Mouse (Mus musculus) brain, embryonic 14.5 days (tissue): ENCODE results near the gene Pkp1.

ENCODE experiments used
- CTCF ChIP-seq: fragments of 200-500 bp; IDR thresholded peaks from 2 replicates; pipeline ENCODE4 v1.5.1; 2012; ENCODE audit warnings: inconsistent platforms, mild to moderate bottlenecking, moderate library complexity, borderline replicate concordance; ENCODE audit not compliant: insufficient read depth, insufficient read length; ENCODE audit errors: extremely low read depth
- POLR2A ChIP-seq: fragments of 200-500 bp; IDR thresholded peaks from 2 replicates; pipeline ENCODE4 v1.6.1; 2012; ENCODE audit warnings: mild to moderate bottlenecking, inconsistent platforms, borderline replicate concordance; ENCODE audit not compliant: poor library complexity, insufficient read depth, insufficient read length, severe bottlenecking; ENCODE audit errors: extremely low read depth

DNA sequence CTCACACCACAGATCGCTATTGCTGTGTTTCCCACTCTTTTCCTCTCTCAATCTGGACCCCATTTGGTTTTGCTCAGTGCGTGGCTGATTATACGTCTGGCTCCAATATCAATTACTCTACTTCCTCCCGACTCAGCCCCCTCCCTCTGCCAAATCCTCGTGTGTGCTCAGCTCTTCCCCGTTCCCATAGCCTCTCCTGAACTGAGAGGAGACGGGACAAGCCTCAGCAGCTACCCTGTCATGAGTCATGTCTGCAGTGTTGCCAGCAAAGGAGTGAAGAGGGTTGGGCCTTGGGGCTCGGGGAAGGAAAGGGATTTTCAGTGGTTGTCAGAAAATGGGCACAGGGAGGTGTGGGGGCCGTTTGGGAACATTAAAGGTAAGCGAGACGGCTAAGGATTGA is 12.3 kb downstream of the Pkp1 start:
- TF ChIP-seq POLR2A (no peak), CTCF (no peak)
